Mouse (Mus musculus) gastrocnemius, postnatal 36 days (tissue): ENCODE measurements at regions not wholly inside any gene's neighbourhood (a gene's known extent, or its start where the extent isn't known, plus 50 kb on each side); places are given as distances from the start of the nearest gene placed in this dataset.

Experiments
- DNase-seq, 2 experiments: peaks; one replicate each; pipeline ENCODE4 v3.0.0; 2022
- intact Hi-C: fragments of 180-260 bp; cut with DNase I; formaldehyde crosslinking; loops from one replicate; pipeline ENCODE4 v1.15.1; 2025

DNA sequence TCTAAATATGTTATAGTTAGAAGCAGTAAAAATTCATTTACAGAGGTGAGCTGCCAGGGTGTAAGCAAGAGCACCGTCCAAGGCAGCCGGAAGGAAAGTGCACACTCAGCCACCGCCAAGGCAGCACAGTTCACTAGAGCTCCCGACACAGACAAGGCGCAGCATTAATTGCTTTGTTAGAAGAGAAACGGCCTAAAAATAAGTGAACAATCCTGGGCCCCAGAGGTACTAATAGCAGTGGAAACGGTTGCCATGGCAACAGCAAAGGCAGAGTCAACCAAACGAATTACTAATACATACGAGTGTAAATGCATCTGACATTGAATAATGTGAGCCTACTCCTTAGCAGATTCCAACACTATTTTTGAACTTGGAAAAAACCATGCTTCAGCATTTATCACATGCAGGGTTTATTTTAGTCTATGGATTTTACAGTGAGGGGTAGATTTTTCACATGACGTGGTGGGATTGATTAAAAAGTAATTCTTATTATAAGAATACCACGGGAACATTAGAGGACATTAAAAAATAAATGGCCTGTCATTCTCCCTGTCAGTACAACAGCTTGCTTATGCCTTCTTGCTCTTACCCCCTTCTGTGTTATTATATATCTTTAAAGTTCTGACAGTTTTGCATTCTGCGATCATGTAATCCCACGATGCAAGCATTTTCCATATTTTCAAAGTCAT, 62.5 kb downstream of the Cavin4 start:
- intact Hi-C loops, result no loop called here
- no peak for DNase-seq

DNA sequence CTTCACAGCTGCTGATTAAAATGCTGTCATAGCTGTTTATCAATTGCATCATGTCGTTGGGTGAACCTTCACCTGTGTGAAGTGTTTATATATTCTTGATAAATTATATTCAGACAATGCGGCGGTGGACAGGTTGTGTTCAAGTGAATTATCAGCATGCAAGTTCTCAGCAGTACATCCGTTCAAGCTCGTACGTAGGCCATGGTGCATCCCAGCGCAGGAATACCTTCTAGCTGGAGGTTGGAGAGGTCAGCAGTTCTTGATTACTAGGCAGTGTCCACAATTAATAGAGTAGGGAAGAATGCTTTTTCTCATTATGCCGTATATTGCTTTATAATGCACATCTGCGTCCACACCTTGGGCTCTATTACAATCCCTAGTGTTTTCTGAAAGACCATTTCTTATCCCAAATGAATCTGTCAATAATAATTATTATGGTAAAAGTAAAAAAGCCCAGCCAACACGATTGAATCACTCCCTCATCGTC, 63.1 kb downstream of the Cavin4 start:
- no peak for DNase-seq
- intact Hi-C loops, result no loop called here

DNA sequence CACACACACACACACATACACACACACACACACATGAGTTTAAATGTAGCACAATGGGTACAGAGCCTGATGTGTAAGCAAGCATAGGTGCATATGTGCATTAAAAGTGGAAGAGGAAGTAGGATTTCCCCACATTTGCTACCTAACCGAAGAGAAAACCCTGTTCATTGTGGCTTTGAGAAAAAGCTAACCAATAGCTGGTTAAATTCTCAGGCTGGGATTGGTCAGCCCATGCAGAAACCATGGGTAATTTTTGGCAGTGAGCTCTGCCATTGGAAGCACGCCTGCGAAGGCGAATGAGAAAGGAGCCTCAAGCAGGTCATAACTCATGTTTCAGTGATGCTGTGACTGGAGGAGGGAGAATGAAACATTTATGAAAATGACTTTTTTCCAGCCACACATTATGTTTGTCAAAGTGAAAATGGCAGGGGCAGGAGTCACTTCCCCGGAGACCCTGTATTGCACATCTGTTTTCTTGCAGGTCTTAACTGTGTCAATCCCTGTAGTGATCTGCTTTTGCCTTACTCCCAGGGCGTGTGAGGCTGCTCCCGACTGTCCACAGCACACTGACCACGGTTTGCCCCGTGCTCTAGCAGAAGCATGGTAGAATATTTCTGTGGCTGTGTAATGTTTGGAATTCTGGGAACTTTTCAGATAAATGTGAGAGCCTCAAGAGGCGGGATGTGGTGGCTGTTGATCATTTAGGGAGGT, 71.7 kb downstream of the Cavin4 start:
- no peak for DNase-seq
- intact Hi-C loops, result no loop called here

DNA sequence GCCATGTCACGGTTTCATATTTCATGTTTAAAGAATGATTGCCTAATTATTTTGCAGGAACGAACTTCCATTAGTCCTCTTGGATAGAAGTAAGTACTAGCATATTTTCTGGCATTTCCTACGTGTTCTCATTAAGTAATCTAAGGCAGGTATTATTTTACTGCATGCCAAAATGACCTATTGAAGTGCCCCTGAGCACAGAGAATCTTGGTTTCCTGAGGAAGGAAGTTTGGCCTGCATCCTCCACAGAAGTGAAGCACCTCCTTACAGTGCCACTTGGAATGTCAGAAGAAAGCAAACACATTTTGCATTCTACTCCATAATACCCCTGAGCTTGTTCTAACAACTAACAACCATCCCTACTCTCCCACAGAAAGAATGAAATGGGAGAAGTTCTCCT, 82.9 kb downstream of the Cavin4 start:
- DNase-seq, result no peak
- intact Hi-C loops, result no loop called here

DNA sequence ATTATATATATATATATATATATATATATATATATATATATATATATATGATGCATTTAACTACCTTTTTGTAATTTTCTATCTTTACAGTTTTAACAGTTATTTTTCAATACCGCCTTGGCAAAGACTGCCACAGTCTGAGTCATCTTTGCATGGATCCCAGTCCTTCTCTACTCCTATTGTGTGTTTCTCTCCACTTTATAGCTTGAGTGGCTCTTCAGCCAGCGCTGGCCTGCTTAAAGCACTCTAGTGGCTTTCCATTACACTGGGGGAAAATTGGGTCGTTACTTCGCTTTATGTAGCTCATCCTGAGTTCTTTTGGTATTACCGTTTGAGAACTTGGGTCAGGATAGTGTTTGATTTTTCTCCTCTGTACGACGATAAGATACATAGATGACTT, 86.3 kb downstream of the Cavin4 start:
- no peak for DNase-seq

DNA sequence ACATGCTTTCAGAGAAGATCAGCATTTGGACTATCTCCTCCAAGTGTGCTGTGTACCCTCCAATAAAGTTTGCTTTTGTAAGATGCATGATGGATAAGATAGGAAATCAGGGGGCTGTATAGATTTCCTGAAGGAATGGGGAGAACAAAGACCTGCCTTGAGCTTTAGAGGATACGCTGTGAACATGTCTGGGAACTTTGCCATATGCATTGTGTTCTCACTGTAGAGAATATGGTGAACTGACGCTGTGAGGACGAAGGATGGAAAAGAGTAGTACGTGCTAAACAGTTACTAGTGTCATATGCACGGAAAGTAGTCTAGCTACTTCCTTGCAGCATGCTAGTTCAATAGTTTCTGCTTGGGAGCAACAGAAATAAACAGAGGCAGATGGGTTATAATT, 86.8 kb downstream of the Cavin4 start:
- intact Hi-C loops, result no loop called here
- no peak for DNase-seq

More for the DNA sequence above, 86.3 kb downstream of the Cavin4 start:
- intact Hi-C loops, result no loop called here

DNA sequence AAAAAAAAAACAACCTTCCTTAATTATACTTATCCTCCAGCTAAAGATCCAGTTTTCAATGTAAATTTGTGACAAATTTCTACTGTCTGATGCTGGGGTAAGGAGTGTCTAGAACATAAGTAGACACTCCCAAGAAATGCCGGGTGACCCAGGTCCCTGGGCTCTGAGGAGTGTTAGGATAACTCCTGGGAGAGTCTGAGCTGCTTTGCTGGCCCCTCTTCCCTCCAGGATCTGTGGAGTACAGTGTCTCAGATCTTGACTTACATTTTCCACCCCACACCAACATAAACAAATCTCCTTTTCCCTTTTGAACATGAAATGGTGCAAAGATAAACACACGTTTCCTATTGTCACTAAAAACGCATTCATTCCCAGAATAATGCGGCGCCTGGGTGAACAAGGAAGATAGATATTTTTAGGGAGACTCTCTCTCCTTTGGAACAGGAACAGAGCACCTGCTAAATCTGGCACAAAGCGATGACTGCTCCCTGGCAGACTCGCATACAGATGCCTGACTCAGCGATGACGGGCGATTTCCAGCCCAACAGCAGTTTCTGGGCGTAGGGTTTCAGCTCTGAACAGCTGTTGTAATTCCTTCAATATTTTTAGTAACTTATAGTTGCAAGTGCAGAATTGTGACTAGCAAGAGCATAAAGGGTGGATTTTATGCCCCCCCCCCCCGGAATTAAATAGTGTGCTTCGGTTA, 91.3 kb downstream of the Cavin4 start:
- DNase-seq, result peak; percentile 50 to 65
- intact Hi-C loops, result no loop called here

DNA sequence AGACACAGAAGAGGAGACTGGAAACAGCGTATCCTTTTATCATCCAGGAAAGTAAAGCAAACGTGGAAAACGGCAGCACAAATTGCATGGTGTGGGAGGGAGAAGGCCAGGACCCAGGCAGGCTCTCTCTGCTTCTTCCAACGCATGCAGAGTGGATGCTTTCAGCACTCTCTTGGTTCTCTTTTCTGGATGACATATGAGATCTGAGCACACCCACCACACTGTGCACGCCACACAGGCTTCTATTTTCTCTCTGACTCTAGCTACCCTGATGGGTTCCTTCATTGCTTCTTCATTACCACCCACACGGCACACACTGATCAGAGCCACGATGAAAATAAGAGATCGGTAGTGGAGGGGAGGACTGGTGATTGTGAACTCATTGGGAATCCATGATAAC, 97.3 kb downstream of the Cavin4 start:
- intact Hi-C loops, result no loop called here

DNA sequence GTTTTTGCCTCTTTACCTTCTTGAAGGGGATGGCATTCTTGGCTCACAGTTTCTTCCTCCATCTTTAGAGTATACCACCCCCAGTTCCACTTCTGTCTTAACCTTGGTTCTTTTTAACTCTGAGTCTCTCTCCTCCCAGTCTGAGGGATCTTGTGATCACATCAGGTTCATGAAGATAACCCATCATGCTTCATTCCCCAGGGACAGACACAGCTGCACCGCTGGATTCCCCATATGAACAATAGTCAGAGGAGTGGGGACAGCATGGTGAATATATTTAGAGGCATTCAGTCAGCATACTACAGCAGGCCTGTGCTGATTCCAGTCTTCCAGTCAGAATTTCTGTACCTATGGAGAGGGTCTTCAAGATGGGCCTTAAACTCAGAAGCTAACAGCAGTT, 103.1 kb downstream of the Cavin4 start:
- DNase-seq, result no peak
- intact Hi-C loops, result no loop called here

More for the DNA sequence above, 97.3 kb downstream of the Cavin4 start:
- no peak for DNase-seq

DNA sequence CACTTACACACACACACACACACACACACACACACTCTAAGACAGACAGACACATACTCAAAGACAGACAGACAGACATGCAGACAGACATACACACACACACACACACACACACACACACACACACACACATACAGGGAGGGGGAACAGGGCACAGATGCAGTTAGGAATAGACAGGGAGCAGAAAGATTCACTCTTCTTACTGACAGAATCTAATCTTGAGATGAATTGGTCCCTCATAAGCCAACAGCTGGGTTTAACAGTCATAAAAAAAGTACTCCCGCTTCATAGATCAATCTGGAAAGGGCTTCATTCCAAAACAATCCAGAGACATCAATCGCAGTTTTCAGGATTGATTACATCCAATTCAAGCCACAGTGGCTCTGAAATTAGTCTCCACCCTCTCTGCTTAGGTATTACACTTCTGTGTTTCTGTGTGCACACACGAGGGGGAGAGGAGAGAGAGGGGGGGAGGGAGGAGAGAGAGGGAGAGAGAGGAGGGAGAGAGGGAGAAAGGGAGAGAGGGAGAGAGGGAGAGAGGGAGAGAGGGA, 107.2 kb downstream of the Cavin4 start:
- intact Hi-C loops, result loop anchor here (5.0 to 10.0 kb wide), 2 partner anchors 78 to 284 kb away; partner anchors contain the start of gene Plppr1
- no peak for DNase-seq

DNA sequence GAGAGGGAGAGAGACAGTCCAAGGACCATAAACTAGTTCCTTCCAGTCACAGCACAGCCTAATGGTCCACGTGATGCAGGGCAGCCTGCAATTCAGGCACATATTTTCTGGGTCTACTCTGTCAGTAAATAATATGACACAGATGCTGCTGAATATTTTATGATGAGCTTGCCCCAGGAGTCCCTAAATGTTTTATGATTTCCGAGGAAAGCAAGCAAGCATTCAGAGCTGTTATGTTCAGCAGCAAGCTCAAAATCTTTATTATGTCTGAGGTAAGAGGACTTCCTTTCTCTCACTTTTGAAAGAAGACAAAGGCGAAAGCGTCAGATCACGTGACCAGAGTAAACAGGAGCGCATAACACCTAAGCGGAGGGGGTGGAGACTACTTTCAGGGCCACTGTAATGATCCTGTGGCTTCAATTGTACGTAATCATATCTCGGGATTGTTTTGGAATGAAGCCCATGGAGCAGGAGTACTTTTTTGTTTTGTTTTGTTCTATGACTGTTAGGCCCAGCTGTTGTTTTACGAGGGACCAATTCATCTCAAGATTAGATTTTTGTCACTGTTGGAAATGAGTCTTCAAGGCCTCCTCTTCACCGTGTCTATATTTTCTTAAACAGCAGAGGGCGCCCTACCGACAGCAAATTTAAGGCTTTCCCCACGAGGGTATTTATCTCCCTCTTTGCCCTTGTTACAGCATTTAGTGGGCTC, 107.8 kb downstream of the Cavin4 start:
- no peak for DNase-seq
- intact Hi-C loops, result loop anchor here (5.0 to 10.0 kb wide), 2 partner anchors 79 to 284 kb away; partner anchors contain the start of gene Plppr1

DNA sequence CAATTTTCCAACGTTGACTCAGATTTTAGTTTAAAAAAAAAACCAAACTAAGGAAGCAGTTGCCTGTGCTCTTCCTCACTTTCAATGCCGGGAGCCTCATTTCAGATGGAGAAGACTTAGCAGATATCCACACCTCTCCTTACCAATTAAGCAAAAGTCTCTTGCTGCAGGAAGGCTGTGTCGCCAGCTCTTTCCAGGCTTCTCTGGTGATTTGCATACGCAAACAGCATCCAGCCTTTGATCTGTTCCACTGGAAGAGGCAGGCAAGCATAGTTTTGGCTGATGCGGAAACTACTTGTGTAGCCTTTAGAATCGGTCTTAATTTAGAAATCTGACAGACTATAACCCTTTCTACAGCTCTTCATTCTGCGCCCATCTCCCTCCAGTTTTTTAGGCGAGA, 108.5 kb downstream of the Cavin4 start:
- intact Hi-C loops, result loop anchor here (5.0 to 10.0 kb wide), 2 partner anchors 80 to 283 kb away; partner anchors contain the start of gene Plppr1
- no peak for DNase-seq

DNA sequence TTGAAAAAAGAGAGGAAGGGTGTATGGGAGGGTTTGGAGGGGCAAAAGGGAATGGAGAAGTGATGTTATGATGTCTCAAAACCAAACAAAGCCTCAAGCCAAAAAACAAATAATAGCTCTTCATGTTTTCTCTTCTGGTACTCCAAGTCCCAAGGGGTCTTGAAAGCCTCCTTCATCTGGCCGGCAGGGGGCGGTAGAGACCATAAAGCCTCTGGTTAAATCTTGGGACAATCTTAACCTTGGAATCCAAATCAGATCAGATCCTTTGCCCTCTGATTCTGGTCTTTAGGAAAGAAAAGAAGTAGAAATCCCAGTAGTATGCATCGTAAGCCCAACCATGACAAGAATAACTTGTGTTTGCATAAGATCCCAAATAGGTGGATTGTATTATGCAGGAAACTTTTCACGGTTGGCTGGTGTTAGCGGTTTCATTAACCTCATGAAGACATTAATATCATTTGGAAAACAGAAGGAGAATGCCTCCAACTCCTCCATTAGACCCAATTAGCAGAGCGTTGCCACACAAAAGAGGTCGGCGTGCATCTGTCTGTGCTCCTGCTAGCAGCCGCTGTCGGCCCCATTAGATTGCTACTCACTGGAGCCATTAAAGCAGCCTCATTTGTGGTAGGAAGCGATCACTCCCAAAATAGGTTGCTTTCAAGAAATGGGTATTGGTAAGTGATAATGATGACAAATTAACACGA, 116.0 kb downstream of the Cavin4 start:
- intact Hi-C loops, result loop anchor here (5.0 to 10.0 kb wide), 2 partner anchors 275 to 543 kb away; partner anchors contain the start of gene Plppr1
- DNase-seq, result peak; percentile 56 to 63

DNA sequence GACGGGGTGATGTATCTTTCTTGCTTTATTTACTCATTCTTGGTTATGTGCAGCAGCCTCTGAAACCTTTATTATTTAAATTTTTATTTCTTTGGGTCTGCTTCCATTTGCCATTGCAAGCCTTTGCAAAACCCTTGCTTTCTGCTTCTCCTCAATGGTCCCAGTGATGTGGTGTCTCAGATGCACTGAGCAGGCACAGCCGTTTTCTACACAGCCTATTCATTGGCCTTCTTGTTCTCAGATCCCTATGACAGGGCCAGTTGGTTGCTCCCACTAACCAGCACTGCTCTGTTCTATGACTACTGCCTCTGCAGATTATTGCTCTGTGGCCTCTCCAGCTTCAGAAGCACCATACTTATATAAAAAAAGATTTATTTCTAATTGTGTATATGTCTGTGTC, 116.6 kb downstream of the Cavin4 start:
- intact Hi-C loops, result loop anchor here (5.0 to 10.0 kb wide), 2 partner anchors 275 to 542 kb away; partner anchors contain the start of gene Plppr1
- DNase-seq, result no peak

DNA sequence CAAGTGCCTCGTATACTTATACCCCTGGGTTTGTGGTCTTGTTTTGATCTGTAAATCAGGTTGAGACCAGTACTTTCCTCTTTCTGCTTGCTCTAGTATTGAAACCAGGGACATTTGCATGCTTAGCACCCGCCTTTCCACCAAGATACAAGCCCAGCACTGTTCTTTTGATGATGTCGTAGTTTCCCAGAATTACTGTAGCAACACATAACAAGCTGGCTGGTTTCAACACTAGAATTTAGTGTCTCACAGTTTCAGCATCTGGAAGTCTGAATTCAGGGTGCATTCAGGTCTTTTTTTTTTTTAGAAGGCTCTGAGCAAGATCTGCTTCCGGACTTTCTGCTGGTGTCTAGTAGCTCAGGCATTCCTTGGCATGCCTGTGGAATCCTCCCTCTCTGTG, 117.8 kb downstream of the Cavin4 start:
- DNase-seq, result no peak
- intact Hi-C loops, result no loop called here

DNA sequence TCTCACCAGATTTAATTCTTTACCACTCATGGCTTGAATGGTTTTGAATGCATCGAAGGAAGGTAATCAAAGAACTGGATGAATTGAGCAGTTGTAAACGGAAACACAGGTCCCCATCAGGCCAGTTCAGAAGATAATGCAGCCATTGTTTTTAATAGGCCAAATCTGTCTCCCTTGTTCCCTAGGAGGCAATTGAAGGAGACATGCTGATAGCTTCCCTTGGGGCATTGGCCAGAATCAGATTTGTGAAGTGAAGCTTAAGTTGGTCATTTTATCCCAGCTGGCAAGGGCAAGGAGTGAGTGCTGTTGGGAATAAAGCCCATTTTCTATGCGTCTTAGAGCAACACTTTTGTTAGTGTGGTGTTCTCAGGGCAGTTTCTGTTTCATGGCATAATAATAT, 119.4 kb downstream of the Cavin4 start:
- intact Hi-C loops, result no loop called here
- no peak for DNase-seq

DNA sequence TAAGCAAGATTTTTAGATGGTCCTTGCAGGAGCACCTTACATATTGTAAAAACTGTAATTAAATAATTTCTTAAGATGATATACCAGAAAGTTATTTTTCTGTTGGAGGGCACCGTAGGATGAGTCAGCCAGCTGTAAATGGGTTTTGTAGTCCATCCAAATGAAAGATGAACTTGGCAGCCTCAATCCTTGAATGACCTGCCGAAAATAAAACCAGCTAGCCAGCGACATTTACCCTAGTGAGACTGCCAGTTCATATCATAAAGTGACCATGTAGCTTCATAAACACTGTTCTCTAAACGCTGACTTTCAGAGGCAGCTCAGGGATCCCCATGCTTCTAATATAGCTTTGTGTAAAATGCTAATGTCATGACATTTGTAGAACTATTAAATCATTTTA, 127.8 kb downstream of the Cavin4 start:
- DNase-seq, result no peak
- intact Hi-C loops, result no loop called here

DNA sequence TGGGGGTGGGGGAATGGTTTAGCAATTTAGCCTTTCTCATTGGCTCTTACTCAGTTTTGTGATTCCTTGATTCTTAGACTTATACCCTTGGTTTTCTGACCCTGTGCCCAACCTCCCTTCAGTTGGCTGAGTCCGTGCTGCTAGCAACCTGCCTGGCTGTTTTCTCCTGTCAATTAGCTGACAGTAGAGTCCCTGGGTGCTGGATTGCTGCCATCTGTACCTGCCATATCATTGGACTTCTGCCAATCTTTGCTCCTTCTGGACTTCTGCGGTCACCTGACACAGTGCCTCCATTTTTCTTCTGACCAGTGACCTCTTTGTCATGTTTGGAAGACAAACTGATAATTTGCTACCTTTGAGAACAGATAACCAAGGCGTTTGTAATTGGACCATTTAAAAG, 140.5 kb downstream of the Cavin4 start:
- no peak for DNase-seq
- intact Hi-C loops, result no loop called here

DNA sequence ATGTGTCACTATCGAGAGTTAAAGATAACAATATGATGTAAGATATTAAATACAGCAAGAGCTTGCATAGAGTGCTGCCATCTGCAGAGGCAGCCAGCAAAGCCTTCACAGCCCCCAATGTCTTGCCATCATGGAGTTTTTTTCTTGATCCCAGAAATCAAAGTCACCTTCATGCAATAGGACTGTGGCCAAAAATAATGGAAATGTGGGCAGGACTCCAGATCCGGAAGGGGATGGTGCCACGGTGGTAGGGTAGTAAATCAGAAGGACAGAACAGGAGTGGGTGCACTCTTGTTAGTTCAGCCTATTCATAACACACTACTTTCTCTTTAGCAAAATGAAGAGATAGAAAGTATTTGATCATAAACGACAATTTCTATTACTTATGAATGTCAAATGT, 145.3 kb downstream of the Cavin4 start:
- intact Hi-C loops, result no loop called here
- no peak for DNase-seq

DNA sequence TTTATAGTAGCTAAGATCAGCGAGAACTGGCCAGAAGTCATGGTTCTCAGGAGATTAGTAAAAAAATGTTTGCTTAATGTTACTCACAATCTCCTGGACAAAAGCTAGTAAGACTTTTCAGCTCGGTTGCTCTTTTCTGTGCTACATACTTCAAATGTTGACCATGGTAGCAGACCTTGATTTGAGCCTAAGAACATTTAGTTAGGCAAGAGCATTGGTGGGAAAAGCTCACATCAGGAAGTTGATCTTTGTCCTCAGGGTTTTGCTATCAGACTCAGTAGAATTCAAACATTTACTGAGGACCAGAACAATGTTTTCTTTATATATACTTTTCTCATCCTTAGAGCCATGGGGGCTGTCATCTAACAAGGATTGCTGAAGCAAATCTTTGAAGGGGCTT, 170.4 kb downstream of the Cavin4 start:
- no peak for DNase-seq
- intact Hi-C loops, result no loop called here
